Mouse (Mus musculus) liver, adult 2 months (tissue): Measurements from ENCODE around the gene Fam107b. TPM values are rescaled to one million over a fixed set of nuclear protein-coding genes. Genes with fewer than 3 reads are reported as not detected.

Source experiments
- DNase-seq: peaks from one replicate; pipeline ENCODE4 v3.0.0-alpha.2; 2011; ENCODE audit warnings: low read depth, low spot score; ENCODE audit errors: extremely low read depth
- H3K27ac ChIP-seq: fragments of 200-500 bp; replicated peaks from 2 replicates; pipeline ENCODE4 v1.5.1; 2012; ENCODE audit warnings: low read depth, mild to moderate bottlenecking, control low read depth, inconsistent platforms, low read length; ENCODE audit not compliant: insufficient read depth
- H3K27me3 ChIP-seq: fragments of 200-500 bp; 2 replicates; pipeline ENCODE4 v1.6.1; 2012; ENCODE audit warnings: mild to moderate bottlenecking, moderate library complexity, low read length, inconsistent platforms; ENCODE audit not compliant: control insufficient read depth, insufficient read depth
- H3K36me3 ChIP-seq: fragments of 200-500 bp; 2 replicates; pipeline ENCODE4 v1.6.1; 2012; ENCODE audit warnings: low read length, inconsistent platforms; ENCODE audit not compliant: control insufficient read depth, insufficient read depth
- H3K4me1 ChIP-seq: fragments of 200-500 bp; 2 replicates; pipeline ENCODE4 v1.6.1; 2011; ENCODE audit warnings: low read length; ENCODE audit not compliant: control insufficient read depth, insufficient read depth
- H3K4me3 ChIP-seq: fragments of 200-500 bp; 2 replicates; pipeline ENCODE4 v1.5.1; 2011; ENCODE audit warnings: low read depth, mild to moderate bottlenecking, control low read depth, low read length, moderate library complexity; ENCODE audit not compliant: insufficient read depth
- H3K79me2 ChIP-seq: fragments of 200-500 bp; 2 replicates; pipeline ENCODE4 v1.6.1; 2012; ENCODE audit warnings: inconsistent platforms, mild to moderate bottlenecking, low read length, moderate library complexity; ENCODE audit not compliant: control insufficient read depth, insufficient read depth
- H3K9ac ChIP-seq: fragments of 200-500 bp; 2 replicates; pipeline ENCODE4 v1.6.1; 2012; ENCODE audit warnings: low read depth, mild to moderate bottlenecking, control low read depth, inconsistent platforms, low read length
- CTCF ChIP-seq: fragments of 200-500 bp; IDR thresholded peaks from 2 replicates; pipeline ENCODE4 v1.5.1; 2011; ENCODE audit warnings: low read depth, low read length, control low read depth
- POLR2A ChIP-seq: fragments of 200-500 bp; IDR thresholded peaks from 2 replicates; pipeline ENCODE4 v1.6.1; 2011; ENCODE audit warnings: low read length, control low read depth; ENCODE audit not compliant: insufficient read depth; ENCODE audit errors: extremely low read depth
- WGBS: fragments of 180-500 bp; shearing (Covaris S2); methylation state at CpG from one replicate; pipeline ENCODE4 v1.1.7; 2018; 5-methylcytosine and 5-hydroxymethylcytosine counted together
- polyA plus RNA-seq: library from polyadenylated mRNA; depleted of rRNA; stranded (reverse); fragments of >200 nt; gene quantifications from 2 replicates; pipeline ENCODE4 v1.2.3, GENCODE M21; 2012
- total RNA-seq: library from RNA; depleted of rRNA; stranded (reverse); fragments of >200 nt; gene quantifications from 2 replicates; pipeline ENCODE4 v1.2.3, GENCODE M21; 2014

Gene Fam107b
- total and polyA plus RNA-seq, 2 experiments: 13.7 to 68.6 TPM

DNA sequence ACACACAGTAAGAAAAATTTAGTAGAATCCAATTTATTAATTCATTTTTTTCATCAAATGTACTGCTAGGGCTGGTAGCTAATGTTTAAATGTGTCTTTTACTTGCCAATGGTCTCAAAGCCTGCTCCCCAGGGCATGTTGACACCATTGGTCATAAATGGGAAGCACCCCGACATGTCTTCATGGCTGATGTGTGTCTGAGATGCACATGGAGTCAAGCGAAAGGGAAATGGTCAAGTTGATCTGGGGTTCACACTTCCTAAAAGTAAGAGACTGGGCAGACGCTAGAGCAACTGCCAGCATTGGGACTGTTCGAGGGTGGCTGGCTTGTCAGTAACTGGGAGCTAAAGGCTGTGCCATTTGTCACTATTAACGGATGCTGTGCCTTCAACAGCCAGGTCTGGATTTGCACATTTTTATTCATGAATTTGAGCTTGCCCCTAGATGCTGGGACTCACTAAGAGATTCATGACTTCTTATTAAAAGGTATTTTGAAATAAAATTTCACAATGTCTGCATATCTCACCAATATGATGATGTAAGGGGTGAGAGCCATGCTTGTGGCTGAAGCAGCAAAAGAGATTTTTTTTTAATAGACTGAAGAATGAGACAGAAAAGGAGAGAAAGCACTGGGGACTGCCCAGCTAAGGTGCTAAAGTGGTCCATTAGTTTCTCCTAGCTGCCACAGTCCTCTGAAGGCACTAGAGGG lies 60.6 kb downstream of the Fam107b start:
- DNase-seq: no peak
- WGBS: 88% methylated on average over 5 of the region's 5 CpGs

DNA sequence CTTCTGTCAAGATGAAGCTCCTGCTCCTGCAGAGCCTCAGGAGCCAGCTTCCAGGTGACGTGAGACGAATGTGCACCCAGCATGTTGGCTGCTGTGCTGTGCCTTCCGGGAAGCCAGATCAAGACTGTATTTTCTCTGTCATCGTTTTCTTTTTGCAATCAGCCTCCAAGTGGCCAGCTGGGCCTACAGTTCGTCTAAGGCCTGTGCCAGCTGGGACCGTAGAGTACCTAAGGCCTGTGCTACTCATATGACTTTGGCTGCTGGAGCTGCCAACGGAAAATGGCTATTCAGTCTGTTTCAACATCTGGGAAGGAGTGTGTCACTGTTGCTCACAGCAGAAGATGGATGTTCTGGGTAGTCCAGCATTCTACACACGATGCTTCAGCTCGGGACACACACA lies 62.8 kb downstream of the Fam107b start:
- WGBS: 53% methylated on average over 9 of the region's 9 CpGs
- Histone ChIP-seq H3K79me2 (no peaks in the 10 kb centered on the region), H3K27ac (no peak overlapping the region), H3K27me3 (no peaks in the 10 kb centered on the region), H3K9ac (no peak overlapping the region), H3K4me1 (no peaks in the 10 kb centered on the region; the same call in 1 of the 2 replicates), H3K36me3 (no peaks in the 10 kb centered on the region), H3K4me3 (no peak overlapping the region)
- DNase-seq: peak; percentile 68
- no peak for TF ChIP-seq CTCF
- TF ChIP-seq POLR2A: no peak

More for the DNA sequence above, 60.6 kb downstream of the Fam107b start:
- Histone ChIP-seq H3K36me3 (no peaks in the 10 kb centered on the region), H3K27ac (no peak overlapping the region), H3K9ac (no peak overlapping the region), H3K27me3 (no peaks in the 10 kb centered on the region), H3K4me3 (no peak overlapping the region), H3K4me1 (no peaks in the 10 kb centered on the region; the same call in 1 of the 2 replicates), H3K79me2 (no peaks in the 10 kb centered on the region)
- TF ChIP-seq POLR2A (no peak), CTCF (no peak)

DNA sequence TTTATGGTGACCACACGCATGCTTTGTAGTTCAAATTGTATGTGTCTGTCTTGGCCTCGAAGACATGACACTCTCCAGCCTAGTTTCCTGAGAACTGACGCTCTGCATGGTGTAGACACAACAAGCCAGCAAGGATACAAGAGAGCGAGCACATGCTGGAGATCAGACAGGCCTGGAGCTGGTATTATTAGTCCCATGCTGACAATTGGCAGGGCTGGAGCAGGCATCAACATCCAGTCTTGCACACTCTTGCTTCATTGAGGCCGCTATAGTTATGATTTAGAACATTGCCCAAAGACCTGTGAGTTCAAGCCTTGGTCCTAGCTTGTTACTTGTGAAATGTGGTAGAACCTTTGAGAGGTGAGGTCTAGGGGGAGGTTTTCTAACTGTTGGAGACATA lies 66.5 kb downstream of the Fam107b start:
- 97% methylated on average over 5 of the region's 5 CpGs for WGBS
- no peak overlapping the region for H3K27ac ChIP-seq
- H3K36me3 ChIP-seq: no peaks in the 10 kb centered on the region
- H3K9ac ChIP-seq: no peak overlapping the region
- DNase-seq: no peak
- H3K4me3 ChIP-seq: no peak overlapping the region
- peaks cover 5% of the 10 kb centered on the region for H3K4me1 ChIP-seq
- TF ChIP-seq POLR2A: no peak
- no peak for TF ChIP-seq CTCF
- H3K27me3 ChIP-seq: no peaks in the 10 kb centered on the region
- H3K79me2 ChIP-seq: no peaks in the 10 kb centered on the region

DNA sequence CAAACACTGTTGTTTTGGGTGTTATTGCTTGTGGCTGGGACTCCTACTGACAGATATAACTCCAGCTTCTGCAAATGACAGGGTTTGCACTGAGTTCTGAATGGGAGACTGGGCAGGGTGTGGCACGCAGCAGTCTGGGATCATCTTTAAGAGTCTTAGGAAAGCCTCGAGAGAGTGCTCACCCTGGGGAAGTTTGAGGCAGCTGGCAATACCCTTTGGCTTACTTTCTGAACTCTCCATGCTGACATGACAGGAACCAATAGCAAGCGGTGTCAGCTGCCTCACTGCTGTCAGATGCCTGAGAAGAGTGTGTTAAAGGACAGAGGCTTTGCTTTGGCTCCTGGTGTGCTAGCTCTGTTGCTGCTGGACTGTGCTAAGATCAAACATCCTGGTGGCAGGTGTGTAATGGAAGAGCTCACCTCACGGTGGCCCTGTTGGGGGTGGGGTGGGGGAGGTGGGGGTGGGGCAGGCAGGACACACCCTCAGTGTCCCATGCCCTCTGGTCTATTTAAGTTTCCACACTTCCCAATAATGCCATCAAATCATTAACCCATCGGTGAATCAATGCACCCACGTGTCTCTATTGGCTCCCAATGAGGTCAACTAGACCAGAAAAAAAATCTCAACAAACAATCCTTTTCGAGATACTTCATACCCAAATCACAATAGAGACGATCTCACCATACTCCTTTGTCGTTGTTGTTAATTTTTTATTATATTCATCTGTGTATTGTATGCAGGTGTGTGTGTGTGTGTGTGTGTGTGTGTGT lies 70.9 kb downstream of the Fam107b start:
- TF ChIP-seq POLR2A: no peak
- TF ChIP-seq CTCF: no peak
- Histone ChIP-seq H3K36me3 (no peaks in the 10 kb centered on the region), H3K27ac (peak overlapping the region; percentile 97), H3K79me2 (no peaks in the 10 kb centered on the region), H3K27me3 (no peaks in the 10 kb centered on the region), H3K4me3 (no peak overlapping the region), H3K4me1 (peaks cover 19% of the 10 kb centered on the region), H3K9ac (peak overlapping the region; percentile 45)
- peak; percentile 97 for DNase-seq
- 25% methylated on average over 9 of the region's 9 CpGs for WGBS

DNA sequence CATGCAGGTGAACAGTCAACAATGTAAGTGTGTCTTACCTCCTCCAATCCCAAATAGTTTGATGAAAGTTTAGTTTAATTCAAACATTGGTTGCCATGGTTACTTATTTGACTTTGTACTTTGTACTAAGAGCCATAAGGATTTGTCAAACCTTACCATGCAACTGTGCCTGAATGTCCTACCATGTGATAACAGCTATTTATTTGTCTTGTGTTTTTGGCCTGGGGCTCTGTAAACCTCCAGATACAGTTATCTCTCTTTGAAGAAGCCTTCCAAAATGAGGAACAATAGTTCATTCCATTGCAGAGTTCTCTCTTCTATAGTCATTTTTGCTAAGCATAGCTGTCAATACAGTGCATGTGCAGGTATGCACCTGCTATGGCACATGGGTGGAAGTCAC lies 72.7 kb downstream of the Fam107b start:
- no peaks in the 10 kb centered on the region for H3K27me3 ChIP-seq
- no peaks in the 10 kb centered on the region for H3K36me3 ChIP-seq
- TF ChIP-seq POLR2A (no peak), CTCF (no peak)
- no peak overlapping the region for H3K4me3 ChIP-seq
- H3K4me1 ChIP-seq: peaks cover 19% of the 10 kb centered on the region
- DNase-seq: peak; percentile 90
- H3K79me2 ChIP-seq: no peaks in the 10 kb centered on the region
- no peak overlapping the region for H3K9ac ChIP-seq
- H3K27ac ChIP-seq: peak overlapping the region; percentile 53

DNA sequence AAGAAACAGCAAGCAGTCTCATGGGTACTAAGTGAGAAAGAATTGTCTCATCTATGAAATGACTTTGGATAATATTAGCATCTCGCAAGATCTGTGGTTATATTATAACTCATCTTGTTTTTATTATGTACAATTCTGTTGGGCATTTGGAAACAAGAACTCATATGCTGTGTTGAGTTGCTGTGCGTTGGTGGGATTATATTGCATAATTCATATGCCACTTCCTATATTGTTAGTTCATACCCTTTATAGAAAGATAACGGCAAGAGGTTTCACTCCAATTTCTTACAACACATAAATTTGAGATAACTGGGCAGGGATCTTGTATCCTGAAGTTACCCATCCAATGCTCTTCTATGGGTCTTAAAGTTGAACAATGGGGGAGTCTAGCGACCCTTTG lies 75.5 kb downstream of the Fam107b start:
- WGBS: 92% methylated on average over 4 of the region's 4 CpGs

More for the DNA sequence above, 75.5 kb downstream of the Fam107b start:
- no peaks in the 10 kb centered on the region for H3K79me2 ChIP-seq
- H3K27me3 ChIP-seq: no peaks in the 10 kb centered on the region
- H3K4me3 ChIP-seq: no peak overlapping the region
- no peak overlapping the region for H3K27ac ChIP-seq
- H3K36me3 ChIP-seq: no peaks in the 10 kb centered on the region
- TF ChIP-seq POLR2A (no peak), CTCF (no peak)
- H3K9ac ChIP-seq: no peak overlapping the region
- DNase-seq: no peak
- peaks cover 18% of the 10 kb centered on the region for H3K4me1 ChIP-seq
